ENCODE assay signal across 16 mouse cellular contexts in the genomic region with DNA sequence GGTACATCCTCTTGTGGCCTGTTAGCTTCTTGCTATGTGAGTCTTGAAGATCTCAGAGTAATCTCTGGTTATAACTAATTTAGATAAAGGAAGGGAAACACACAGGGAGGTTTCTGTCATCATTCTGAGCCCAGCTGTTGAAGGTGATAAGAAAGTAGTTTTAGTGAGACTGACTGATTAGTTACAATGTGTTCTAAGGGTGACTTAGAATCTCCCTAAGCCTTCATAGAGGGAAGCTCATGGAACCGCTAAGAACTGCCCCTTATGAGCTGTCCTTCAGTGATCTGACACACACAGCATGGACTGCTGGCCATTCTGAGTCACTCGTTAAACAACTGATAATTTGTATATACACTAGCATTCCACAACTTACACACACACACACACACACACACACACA. TPM values are rescaled to one million over a fixed set of nuclear protein-coding genes. Genes with fewer than 3 reads are reported as not detected.
A peak's percentile ranks its signal among the peaks of the same experiment; 100 is the strongest.
DNase-seq lines count a peak whose midpoint lies in the region; ATAC-seq and TF ChIP-seq lines count a peak whose summit lies in the region.
"Had no signal": no experiment of that assay in that cellular context is flagged by ENCODE, and none has a peak within 500 bp of the region (broad histone marks: within the 10 kb centered on the region; RNA-seq: fewer than 3 reads in every experiment).

No protein-coding gene starts in this region.

- no peaks in the 10 kb centered on the region for H3K27me3 ChIP-seq in MEL (ENCODE audit: control insufficient read depth in 1 of 2, insufficient read depth in 2 of 2, low read length in 2 of 2)
- no peaks in the 10 kb centered on the region for H3K27me3 ChIP-seq in midbrain, embryonic 11.5 days (ENCODE audit: control insufficient read depth, insufficient read depth, low read length)
- H3K27me3 ChIP-seq: forebrain, embryonic 13.5 days; heart, embryonic 15.5 days; hindbrain, embryonic 13.5 days; intestine, embryonic 15.5 days had no signal

- peak; percentile 59 to 60; a peak in 2 of 4 replicates for TF ChIP-seq EP300 in MEL (IDR thresholded peaks at IDR 0.05; ENCODE audit: low read depth in 1 of 2, low read length in 2 of 2)

- H3K36me3 ChIP-seq in MEL (ENCODE audit: control insufficient read depth in 1 of 2, insufficient read depth in 2 of 2, low read length in 2 of 2) = peaks cover 0 to 6% of the 10 kb centered on the region in 2 experiments; a peak in 2 of 4 replicates
- no peaks in the 10 kb centered on the region for H3K36me3 ChIP-seq in midbrain, embryonic 11.5 days (ENCODE audit: control insufficient read depth, insufficient read depth, low read length)
- H3K36me3 ChIP-seq: embryonic facial prominence, embryonic 10.5 days; heart, embryonic 15.5 days; hindbrain, embryonic 13.5 days; intestine, embryonic 15.5 days had no signal

- DNase-seq in 416B (ENCODE audit: low read depth) = peak; percentile 61
- DNase-seq in MEL (ENCODE audit: low read depth, low spot score) = peak; percentile 50
- DNase-seq in c-Kit-positive CD71-positive TER-119-negative erythroid progenitor cells, embryonic 14.5 days (ENCODE audit: low read depth) = peak; percentile 16
- DNase-seq in cerebellum, adult 8-10 months = no peak
- no peak for DNase-seq in heart, adult 18-20 months
- DNase-seq in midbrain, embryonic 11.5 days (ENCODE audit: low spot score, missing footprints) = no peak

- H3K79me2 ChIP-seq in MEL (ENCODE audit: control insufficient read depth, insufficient read depth, low read length, poor library complexity) = no peaks in the 10 kb centered on the region

- peak; percentile 43 for ATAC-seq in megakaryocyte progenitor cell, adult 5-6 weeks (replicated peaks; ENCODE audit: poor library complexity)
- no peak for ATAC-seq in midbrain, embryonic 11.5 days (ENCODE audit: low FRiP score)
- no peak for ATAC-seq in inflammation-experienced regulatory T-cells, adult 6 months
- ATAC-seq: forebrain, embryonic 13.5 days; hindbrain, postnatal 0 days had no signal

- no peak for TF ChIP-seq POLR2A in MEL (IDR thresholded peaks at IDR 0.05; ENCODE audit: control insufficient read depth in 1 of 2, insufficient read depth in 1 of 2, low read depth in 1 of 2, low read length in 2 of 2, poor library complexity in 1 of 2)

- H3K4me1 ChIP-seq in MEL (ENCODE audit: control insufficient read depth in 1 of 2, insufficient read depth in 2 of 2, low read length in 2 of 2) = peaks cover 0 to 3% of the 10 kb centered on the region in 2 experiments; a peak in 2 of 4 replicates
- H3K4me1 ChIP-seq in midbrain, embryonic 11.5 days (ENCODE audit: control insufficient read depth, insufficient read depth, low read length) = no peaks in the 10 kb centered on the region
- H3K4me1 ChIP-seq: embryonic facial prominence, embryonic 10.5 days; forebrain, embryonic 13.5 days had no signal

- TF ChIP-seq RAD21 in MEL (IDR thresholded peaks at IDR 0.05; ENCODE audit: low read depth, low read length) = no peak

- H3K27ac ChIP-seq in MEL (ENCODE audit: control insufficient read depth, low read depth, low read length) = no peak overlapping the region
- no peak overlapping the region for H3K27ac ChIP-seq in midbrain, embryonic 11.5 days (ENCODE audit: low read depth, low read length)
- H3K27ac ChIP-seq: embryonic facial prominence, embryonic 10.5 days; forebrain, embryonic 13.5 days; heart, adult 2 months; heart, embryonic 15.5 days; hindbrain, embryonic 13.5 days; hindbrain, postnatal 0 days; intestine, embryonic 15.5 days had no signal

- no peaks in the 10 kb centered on the region for H3K9me3 ChIP-seq in MEL (replicated peaks; ENCODE audit: insufficient read depth, low read length)
- H3K9me3 ChIP-seq in midbrain, embryonic 11.5 days (ENCODE audit: control insufficient read depth, low read length) = no peaks in the 10 kb centered on the region
- H3K9me3 ChIP-seq: embryonic facial prominence, embryonic 10.5 days; forebrain, embryonic 13.5 days; heart, embryonic 15.5 days; hindbrain, embryonic 13.5 days; intestine, embryonic 15.5 days had no signal

- no peak overlapping the region for H3K9ac ChIP-seq in MEL (ENCODE audit: control insufficient read depth, low read depth, low read length, poor library complexity, severe bottlenecking)
- no peak overlapping the region for H3K9ac ChIP-seq in midbrain, embryonic 11.5 days (ENCODE audit: low read length)
- H3K9ac ChIP-seq: forebrain, embryonic 13.5 days; heart, embryonic 15.5 days; hindbrain, embryonic 13.5 days; intestine, embryonic 15.5 days had no signal

- TF ChIP-seq CTCF in MEL (IDR thresholded peaks at IDR 0.05 in 2 of 3, conservative IDR thresholded peaks at IDR 0.05 in 1 of 3; ENCODE audit: control insufficient read depth in 1 of 3, insufficient read depth in 1 of 3, low read depth in 2 of 3, low read length in 3 of 3, poor library complexity in 1 of 3, severe bottlenecking in 1 of 3) = no peak

- WGBS in midbrain, embryonic 11.5 days = 82% methylated on average over 2 of the region's 2 CpGs

- no peak overlapping the region for H3K4me3 ChIP-seq in MEL (ENCODE audit: control insufficient read depth in 1 of 2, insufficient read depth in 1 of 2, low read depth in 2 of 2, low read length in 2 of 2)
- no peak overlapping the region for H3K4me3 ChIP-seq in midbrain, embryonic 11.5 days (ENCODE audit: low read depth, low read length)
- H3K4me3 ChIP-seq: embryonic facial prominence, embryonic 10.5 days; forebrain, embryonic 13.5 days; heart, adult 2 months; heart, embryonic 15.5 days; hindbrain, embryonic 13.5 days; intestine, embryonic 15.5 days had no signal

- H3K4me2 ChIP-seq in midbrain, embryonic 11.5 days = no peak overlapping the region
- H3K4me2 ChIP-seq: forebrain, embryonic 13.5 days; heart, embryonic 11.5 days; heart, embryonic 15.5 days; hindbrain, embryonic 13.5 days; intestine, embryonic 15.5 days had no signal

TF ChIP-seq in MEL, 35 proteins besides CTCF, POLR2A, EP300 and RAD21:
- no peak for TF ChIP-seq SIN3A (IDR thresholded peaks at IDR 0.05; ENCODE audit: low read length)
- TF ChIP-seq RCOR1 (IDR thresholded peaks at IDR 0.05; ENCODE audit: low read depth, low read length) = peak; percentile 81
- TF ChIP-seq TAL1 (IDR thresholded peaks at IDR 0.05; ENCODE audit: low read length) = peak; percentile 55
- peak; percentile 61 for TF ChIP-seq TCF12 (IDR thresholded peaks at IDR 0.05; ENCODE audit: low read depth, low read length)
- TF ChIP-seq NRF1 (IDR thresholded peaks at IDR 0.05; ENCODE audit: insufficient read depth, low read depth, low read length, poor library complexity, severe bottlenecking) = no peak
- peak; percentile 69 for TF ChIP-seq GATA1 (IDR thresholded peaks at IDR 0.05; ENCODE audit: low read depth, low read length)
- TF ChIP-seq MAFK (IDR thresholded peaks at IDR 0.05; ENCODE audit: borderline replicate concordance, low read depth, low read length) = no peak
- TF ChIP-seq MYC (IDR thresholded peaks at IDR 0.05; ENCODE audit: low read depth, low read length) = no peak
- TF ChIP-seq ETS1 (IDR thresholded peaks at IDR 0.05; ENCODE audit: low read depth, low read length) = peak; percentile 80
- TF ChIP-seq BHLHE40 (IDR thresholded peaks at IDR 0.05; ENCODE audit: borderline replicate concordance, low read depth, low read length) = no peak
- TF ChIP-seq MAX (IDR thresholded peaks at IDR 0.05; ENCODE audit: low read length) = no peak
- TF ChIP-seq MAZ (IDR thresholded peaks at IDR 0.05; ENCODE audit: low read depth, low read length) = no peak

RNA-seq across cellular contexts. Expression of gene Fam107b, which starts 24.2 kb away (rescaled TPM):
- 9.0 and 10.0 TPM in 2 replicates for total RNA-seq in MEL (2012; rRNA removed)
- polyA plus RNA-seq in MEL (2012; ENCODE audit: insufficient read depth in 1 of 2, insufficient read length in 2 of 2, low read depth in 1 of 2, low replicate concordance in 2 of 2, missing spikeins in 1 of 2) = 10 to 100 TPM in 1 of 2 experiments, not detected in 1; 15.5 TPM
- total RNA-seq in megakaryocyte progenitor cell, adult 5-6 weeks (2015) = 1,007 and 1,094 TPM in 2 replicates
- total RNA-seq in megakaryocyte progenitor cell, adult 5-6 weeks (2017) = 622 and 1,143 TPM in 2 replicates
- total RNA-seq in heart, adult 18-20 months (2021) = 10 to 100 TPM in 1 of 2 experiments, 1 to 10 TPM in 1; 5.5 to 11.9 TPM
- polyA plus RNA-seq in midbrain, embryonic 11.5 days (2014; fragmentation: Nextera tagmentation; extraction: Ambion mirVana) = 60.4 and 65.7 TPM in 2 replicates
- 100 to 1,000 TPM; 193 to 316 (median 202) TPM for polyA plus RNA-seq in inflammation-experienced regulatory T-cells, adult 6 months (2017; shearing (Covaris generic))

RNA-seq across cellular contexts. Expression of gene Cdnf, which starts 33.2 kb away (rescaled TPM):
- total RNA-seq in MEL (2012; rRNA removed) = 0.39 and 0.59 TPM in 2 replicates
- polyA plus RNA-seq in MEL (2012; ENCODE audit: insufficient read depth in 1 of 2, insufficient read length in 2 of 2, low read depth in 1 of 2, low replicate concordance in 2 of 2, missing spikeins in 1 of 2) = under 1 TPM in 1 of 2 experiments, not detected in 1; 0.77 TPM
- 0.59 and 0.62 TPM in 2 replicates for total RNA-seq in megakaryocyte progenitor cell, adult 5-6 weeks (2015)
- 0.25 and 0.68 TPM in 2 replicates for total RNA-seq in megakaryocyte progenitor cell, adult 5-6 weeks (2017)
- 10 to 100 TPM; 30.3 to 34.8 TPM for total RNA-seq in heart, adult 18-20 months (2021)
- polyA plus RNA-seq in midbrain, embryonic 11.5 days (2014; fragmentation: Nextera tagmentation; extraction: Ambion mirVana) = 0.37 TPM in 1 of 2 replicates, not detected in the other
- under 1 TPM; 0.43 to 0.85 (median 0.61) TPM for polyA plus RNA-seq in inflammation-experienced regulatory T-cells, adult 6 months (2017; shearing (Covaris generic))

RNA-seq across cellular contexts. Expression of gene Hspa14, which starts 33.4 kb away (rescaled TPM):
- total RNA-seq in MEL (2012; rRNA removed) = 158 and 161 TPM in 2 replicates
- 100 to 1,000 TPM; 129 to 333 TPM for polyA plus RNA-seq in MEL (2012; ENCODE audit: insufficient read depth in 1 of 2, insufficient read length in 2 of 2, low read depth in 1 of 2, low replicate concordance in 2 of 2, missing spikeins in 1 of 2)
- total RNA-seq in megakaryocyte progenitor cell, adult 5-6 weeks (2015) = 65.8 and 83.1 TPM in 2 replicates
- total RNA-seq in megakaryocyte progenitor cell, adult 5-6 weeks (2017) = 172 TPM in 2 replicates
- total RNA-seq in heart, adult 18-20 months (2021) = 10 to 100 TPM; 23.0 to 23.9 TPM
- 122 TPM in 2 replicates for polyA plus RNA-seq in midbrain, embryonic 11.5 days (2014; fragmentation: Nextera tagmentation; extraction: Ambion mirVana)
- polyA plus RNA-seq in inflammation-experienced regulatory T-cells, adult 6 months (2017; shearing (Covaris generic)) = 100 to 1,000 TPM; 104 to 113 (median 106) TPM

RNA-seq across cellular contexts. Expression of gene Gm45902, which starts 33.5 kb away (rescaled TPM):
- total RNA-seq in MEL (2012; rRNA removed) = 2.9 and 3.6 TPM in 2 replicates
- polyA plus RNA-seq in MEL (2012; ENCODE audit: insufficient read depth in 1 of 2, insufficient read length in 2 of 2, low read depth in 1 of 2, low replicate concordance in 2 of 2, missing spikeins in 1 of 2) = 1 to 10 TPM in 1 of 2 experiments, not detected in 1; 3.8 TPM
- total RNA-seq in megakaryocyte progenitor cell, adult 5-6 weeks (2015) = 5.3 and 6.0 TPM in 2 replicates
- total RNA-seq in megakaryocyte progenitor cell, adult 5-6 weeks (2017) = 11.9 and 12.8 TPM in 2 replicates
- 1 to 10 TPM in 1 of 2 experiments, under 1 TPM in 1; 0.99 to 1.4 TPM for total RNA-seq in heart, adult 18-20 months (2021)
- polyA plus RNA-seq in midbrain, embryonic 11.5 days (2014; fragmentation: Nextera tagmentation; extraction: Ambion mirVana) = 8.7 and 9.4 TPM in 2 replicates
- polyA plus RNA-seq in inflammation-experienced regulatory T-cells, adult 6 months (2017; shearing (Covaris generic)) = 1 to 10 TPM; 2.9 to 4.5 (median 4.0) TPM

Comparison
In these comparisons a context has a peak if more than half of its experiments do, and no peak if none do; other contexts are left out.
1. DNase-seq: peak in 416B (single experiment), MEL (single experiment) and c-Kit-positive CD71-positive TER-119-negative erythroid progenitor cells, embryonic 14.5 days (single experiment); none in cerebellum, adult 8-10 months (single experiment), heart, adult 18-20 months (0 of 2) and midbrain, embryonic 11.5 days (single experiment).
2. RNA of gene Fam107b, which starts 24.2 kb away (total RNA-seq): 622 to 1,143 TPM in megakaryocyte progenitor cell, adult 5-6 weeks; 5.5 to 11.9 TPM in heart, adult 18-20 months and 9.0 to 10.0 TPM in MEL; every median in the first group is over 10 times any median in the second.
3. RNA of gene Cdnf, which starts 33.2 kb away (total RNA-seq): 30.3 to 34.8 TPM in heart, adult 18-20 months; 0.25 to 0.68 TPM in megakaryocyte progenitor cell, adult 5-6 weeks and 0.39 to 0.59 TPM in MEL; every median in the first group is over 10 times any median in the second.